Mouse (Mus musculus) adrenal gland (tissue): ENCODE results near the gene R3hdm2.

ENCODE experiments used
- intact Hi-C: fragments of 180-260 bp; cut with DNase I; formaldehyde crosslinking; loops from one replicate; pipeline ENCODE4 v1.15.1; 2025

R3hdm2 gene

DNA sequence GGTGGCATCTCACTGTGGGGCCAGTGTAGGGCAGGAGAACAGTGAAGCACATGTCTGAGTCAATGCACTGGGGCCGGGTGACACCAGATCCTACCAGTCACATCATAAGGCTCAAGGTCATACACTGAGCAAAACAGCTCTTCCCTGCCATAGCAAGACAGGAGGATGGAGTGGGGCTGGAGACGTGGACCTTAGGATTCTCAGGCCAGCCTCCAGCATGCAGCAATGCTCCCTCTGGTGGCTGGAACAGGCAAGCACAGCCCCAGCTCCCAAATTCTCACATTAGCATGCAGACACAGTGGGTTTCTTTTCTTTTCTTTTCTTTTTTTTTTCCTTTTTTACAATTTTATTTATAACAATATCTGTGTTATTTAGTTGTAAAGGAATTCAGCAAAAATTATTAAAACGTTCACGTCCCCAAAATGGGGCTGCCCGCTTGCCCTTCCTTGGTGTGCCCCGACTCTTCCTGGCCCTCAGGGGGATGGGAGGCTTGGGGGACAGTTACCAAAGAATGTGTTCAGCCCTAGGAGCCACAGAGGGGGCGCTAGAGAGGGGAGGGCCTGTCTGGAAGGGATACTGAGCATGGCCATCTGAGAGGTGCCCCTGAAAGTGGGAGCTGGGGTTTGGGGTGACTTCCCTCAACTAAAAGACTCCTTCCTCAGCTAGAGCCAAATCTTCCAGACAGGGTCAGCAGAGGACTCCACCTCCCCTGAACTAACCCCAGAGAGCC, 157.9 kb downstream of the R3hdm2 start:
- intact Hi-C loops: loop anchor here (1.0 kb wide), 1 partner anchor 30 kb away; no protein-coding TSS in a partner anchor

DNA sequence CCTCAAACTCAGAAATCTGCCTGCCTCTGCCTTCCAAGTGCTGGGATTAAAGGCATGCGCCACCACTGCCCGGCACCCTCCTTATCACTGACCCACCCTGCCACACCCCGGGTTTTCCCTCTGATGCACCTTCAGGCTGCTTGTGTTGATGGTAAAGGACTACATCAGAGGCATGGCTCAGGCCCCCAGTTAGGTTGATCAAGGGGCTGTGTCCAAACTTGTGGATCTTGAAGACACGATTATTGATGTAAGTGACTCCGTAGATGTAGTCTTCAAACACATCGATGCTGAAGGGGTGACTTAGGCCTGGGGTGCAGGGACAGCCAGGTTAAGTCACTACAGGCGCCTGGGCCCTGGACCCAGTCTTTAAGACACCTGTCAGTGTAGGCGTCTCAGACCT, 161.4 kb downstream of the R3hdm2 start:
- intact Hi-C loops: no loop called here

DNA sequence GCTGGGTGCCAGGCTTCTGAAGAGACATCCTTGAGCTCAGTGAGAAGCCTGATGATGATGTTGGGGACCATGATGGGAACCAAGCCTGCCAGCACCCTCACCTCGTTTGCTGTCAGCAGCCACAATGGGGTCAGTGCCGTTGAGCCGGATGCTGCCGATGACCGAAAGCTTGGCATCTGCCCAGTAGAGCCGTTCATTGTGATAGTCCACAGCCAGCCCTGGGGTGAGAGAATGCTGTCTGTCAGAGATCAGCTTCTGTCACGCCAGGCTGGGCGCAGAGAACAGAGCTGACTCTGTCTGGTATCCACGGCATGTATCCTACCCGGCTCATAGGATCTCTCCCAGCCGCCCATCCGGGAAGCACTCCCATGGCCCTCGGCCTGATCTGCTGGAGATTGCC, 162.0 kb downstream of the R3hdm2 start:
- intact Hi-C loops: no loop called here

DNA sequence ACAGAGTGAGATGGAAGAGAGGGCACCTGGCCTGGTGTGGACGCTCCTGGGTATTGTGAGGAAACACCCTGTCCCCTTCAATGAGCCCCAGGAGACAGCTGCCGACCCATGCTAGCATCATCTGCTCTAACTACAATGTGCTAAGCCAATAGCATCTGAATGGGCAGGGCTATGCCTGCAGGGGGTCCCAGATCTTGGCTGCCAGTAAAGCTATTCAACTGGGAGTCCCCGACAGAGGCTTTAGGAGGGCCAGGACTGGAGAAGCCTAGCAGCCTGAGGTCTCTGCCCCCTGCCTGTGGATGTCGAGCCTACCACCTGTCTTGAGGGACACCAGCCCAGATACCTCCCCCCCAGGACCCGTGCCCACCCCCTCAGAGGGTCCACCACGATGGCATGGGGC, 162.6 kb downstream of the R3hdm2 start:
- intact Hi-C loops: no loop called here

DNA sequence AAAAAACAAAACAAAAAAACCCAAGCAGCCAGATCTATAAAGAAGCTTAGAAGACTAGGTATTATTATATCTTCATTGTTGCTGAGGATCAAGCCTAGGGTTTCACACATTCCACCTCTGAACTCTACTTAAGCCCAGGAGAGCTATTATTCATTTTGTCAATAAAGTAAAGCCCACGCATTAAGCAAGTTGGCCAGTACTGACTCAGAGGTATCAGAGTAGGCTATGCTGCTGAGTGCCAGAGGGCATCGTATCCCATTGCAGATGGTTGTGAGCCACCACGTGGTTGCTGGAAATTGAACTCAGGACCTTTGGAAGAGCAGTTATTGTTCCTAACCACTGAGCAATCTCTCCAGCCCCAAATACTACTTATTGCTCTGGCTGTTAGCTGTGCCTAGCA, 163.8 kb downstream of the R3hdm2 start:
- intact Hi-C loops: no loop called here

DNA sequence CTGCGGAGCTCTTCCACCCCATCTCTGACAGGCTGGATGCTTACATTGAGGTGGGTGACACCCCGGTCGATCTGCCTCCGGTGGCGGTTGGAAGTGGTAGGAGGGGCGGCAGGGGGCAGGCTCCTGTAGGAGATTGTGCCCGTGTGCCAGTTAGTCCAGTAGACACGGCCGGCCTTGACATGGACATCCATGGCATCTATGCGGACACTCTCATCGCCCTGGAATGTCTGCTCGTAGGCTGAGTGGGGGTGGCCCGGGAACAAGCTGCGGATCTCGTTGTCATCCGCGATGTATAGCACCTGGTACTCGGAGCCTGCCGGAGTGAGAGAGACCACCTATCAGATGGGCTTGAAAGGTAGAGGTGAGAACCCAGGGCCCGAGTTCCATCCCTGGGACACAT, 164.2 kb downstream of the R3hdm2 start:
- intact Hi-C loops: no loop called here

DNA sequence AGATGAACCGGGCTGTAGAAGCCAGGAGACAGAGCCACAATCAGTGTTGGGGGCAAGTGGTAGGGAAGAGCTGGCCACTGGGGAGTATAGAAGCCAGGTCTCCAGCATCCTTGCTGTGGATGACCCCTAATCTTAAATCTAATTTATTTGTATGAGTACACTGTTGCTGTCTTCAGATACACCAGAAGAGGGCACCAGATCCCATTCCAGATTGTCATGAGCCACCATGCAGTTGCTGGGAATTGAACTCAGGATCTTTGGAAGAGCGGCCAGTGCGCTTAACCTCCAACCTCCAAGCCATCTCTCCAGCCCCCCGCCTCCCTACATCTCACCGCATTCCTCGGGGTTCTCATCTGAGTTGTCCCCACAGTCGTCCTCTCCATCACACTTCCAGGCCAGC, 166.4 kb downstream of the R3hdm2 start:
- intact Hi-C loops: no loop called here

DNA sequence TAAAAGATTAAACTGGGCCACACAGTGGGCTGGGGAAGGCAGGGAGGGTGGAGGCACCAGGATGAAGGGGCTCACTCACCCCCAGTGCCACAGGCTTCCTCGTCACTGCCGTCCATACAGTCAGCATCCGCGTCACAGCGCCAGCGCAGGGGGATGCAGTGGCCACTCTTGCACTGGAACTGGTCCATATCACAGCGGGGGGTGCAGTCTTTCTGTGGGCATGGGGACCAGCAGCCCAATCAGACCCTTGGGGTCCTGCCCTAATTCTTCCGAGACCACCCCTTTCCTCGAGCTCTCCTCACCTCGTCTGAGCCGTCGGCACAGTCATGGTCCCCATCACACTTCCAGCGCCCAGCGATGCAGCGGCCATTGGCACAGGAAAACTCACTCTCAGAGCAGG, 168.1 kb downstream of the R3hdm2 start:
- intact Hi-C loops: no loop called here
